Mouse (Mus musculus) bone marrow macrophage, adult 2 months (primary cell): Measurements from ENCODE around the gene Golim4.

Experiments
- CTCF ChIP-seq: IDR thresholded peaks from 2 replicates; pipeline ENCODE4 v1.5.1; 2012; ENCODE audit warnings: low read depth, mild to moderate bottlenecking, low read length, moderate library complexity
- POLR2A ChIP-seq: IDR thresholded peaks from 2 replicates; pipeline ENCODE4 v1.6.1; 2012; ENCODE audit warnings: mild to moderate bottlenecking, low read depth, low read length, borderline replicate concordance

GRCm38 (mm10) chr3:75864203-75864602 is 92.5 kb downstream of the Golim4 start:
- TF ChIP-seq POLR2A (no peak), CTCF (no peak)
